Comparison of ENCODE assay signal across 21 mouse cellular contexts in the genomic region with DNA sequence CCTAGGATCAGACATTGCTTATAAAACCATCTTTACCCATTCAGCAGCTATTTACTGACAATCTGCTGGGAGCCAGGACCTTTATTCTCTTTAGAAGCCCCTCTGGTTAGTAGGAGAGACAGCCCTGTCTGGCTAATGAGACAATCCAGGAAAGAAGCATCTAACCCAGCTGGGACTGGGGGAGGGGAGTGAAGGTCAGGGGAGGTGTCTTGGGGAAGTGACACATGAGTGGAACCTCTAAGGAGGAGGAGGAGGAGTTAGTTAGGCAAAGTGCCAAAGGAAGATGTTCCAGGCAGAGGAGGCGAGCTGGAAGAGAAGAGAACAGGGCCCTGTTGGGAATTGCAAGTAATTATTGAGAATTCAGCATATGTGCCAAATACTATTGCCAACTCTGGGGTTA. TPM values are rescaled to one million over a fixed set of nuclear protein-coding genes. Genes with fewer than 3 reads are reported as not detected.
DNase-seq lines count a peak whose midpoint lies in the region; ATAC-seq and TF ChIP-seq lines count a peak whose summit lies in the region.
"Had no signal": no experiment of that assay in that cellular context is flagged by ENCODE, and none has a peak within 500 bp of the region (broad histone marks: within the 10 kb centered on the region; RNA-seq: fewer than 3 reads in every experiment).

No protein-coding gene starts in this region.

- no peak for TF ChIP-seq CTCF in lung, adult 2 months (IDR thresholded peaks at IDR 0.05; ENCODE audit: insufficient read depth, low read length)

- peak; percentile 25 for DNase-seq in adrenal gland, postnatal 14 days
- DNase-seq in adrenal gland, adult 18-20 months (ENCODE audit: low spot score in 2 of 2) = no peak
- peak; percentile 18 for DNase-seq in kidney, postnatal 10 days
- peak; percentile 52 for DNase-seq in lung, postnatal 10 days
- no peak for DNase-seq in lung, adult 2 months
- peak; percentile 26 for DNase-seq in lung, postnatal 36 days
- no peak for DNase-seq in MN1 (ENCODE audit: low spot score)
- DNase-seq: adrenal gland, postnatal 10 days; cerebellum, adult 11 months; gastrocnemius, postnatal 36 days; heart, postnatal 14 days; kidney, adult 8-10 months; right cerebral cortex, adult 18-20 months had no signal

- no peaks in the 10 kb centered on the region for H3K9me3 ChIP-seq in kidney, embryonic 16.5 days (ENCODE audit: low read length)
- H3K9me3 ChIP-seq: embryonic facial prominence, embryonic 12.5 days; forebrain, embryonic 15.5 days; heart, embryonic 10.5 days; hindbrain, embryonic 13.5 days had no signal

- no peak overlapping the region for H3K9ac ChIP-seq in kidney, embryonic 16.5 days (replicated peaks; ENCODE audit: low read length)
- H3K9ac ChIP-seq: embryonic facial prominence, embryonic 12.5 days; forebrain, embryonic 15.5 days; hindbrain, embryonic 13.5 days; liver, embryonic 14.5 days had no signal

- WGBS in kidney, embryonic 16.5 days = 48% methylated on average over 1 of the region's 1 CpGs
- 68% methylated on average over 1 of the region's 1 CpGs for WGBS in lung, adult 2 months

- no peaks in the 10 kb centered on the region for H3K36me3 ChIP-seq in kidney, embryonic 16.5 days (ENCODE audit: insufficient read depth, low read length)
- H3K36me3 ChIP-seq: embryonic facial prominence, embryonic 12.5 days; forebrain, embryonic 15.5 days; heart, embryonic 10.5 days; hindbrain, embryonic 13.5 days had no signal

- H3K27ac ChIP-seq in kidney, embryonic 16.5 days (ENCODE audit: low read length) = no peak overlapping the region
- H3K27ac ChIP-seq: embryonic facial prominence, embryonic 12.5 days; forebrain, embryonic 15.5 days; heart, embryonic 10.5 days; hindbrain, embryonic 13.5 days; liver, embryonic 14.5 days; stomach, postnatal 0 days had no signal

- H3K4me2 ChIP-seq in kidney, embryonic 16.5 days (replicated peaks; ENCODE audit: low read depth, low read length) = no peak overlapping the region
- H3K4me2 ChIP-seq: embryonic facial prominence, embryonic 12.5 days; forebrain, embryonic 15.5 days; hindbrain, embryonic 13.5 days had no signal

- no peak overlapping the region for H3K4me3 ChIP-seq in kidney, embryonic 16.5 days (ENCODE audit: low read length)
- no peak overlapping the region for H3K4me3 ChIP-seq in lung, adult 2 months (replicated peaks; ENCODE audit: extremely low read depth, low read depth, low read length)
- H3K4me3 ChIP-seq: embryonic facial prominence, embryonic 12.5 days; forebrain, embryonic 15.5 days; heart, embryonic 10.5 days; hindbrain, embryonic 13.5 days had no signal

- TF ChIP-seq POLR2A in lung, adult 2 months (IDR thresholded peaks at IDR 0.05; ENCODE audit: borderline replicate concordance, extremely low read depth, low read depth, low read length) = no peak

- no peak for ATAC-seq in kidney, embryonic 16.5 days (ENCODE audit: low FRiP score, low TSS enrichment)
- ATAC-seq: forebrain, embryonic 15.5 days; inflammation-experienced regulatory T-cells, adult 6 months had no signal

- H3K27me3 ChIP-seq in kidney, embryonic 16.5 days (ENCODE audit: insufficient read depth, low read length) = no peaks in the 10 kb centered on the region
- H3K27me3 ChIP-seq: embryonic facial prominence, embryonic 12.5 days; forebrain, embryonic 15.5 days; hindbrain, embryonic 13.5 days had no signal

- H3K4me1 ChIP-seq in kidney, embryonic 16.5 days (ENCODE audit: insufficient read depth, low read length) = 0 out of 2 replicates have a peak, but pooled peaks cover 3% of the 10 kb centered on the region
- no peaks in the 10 kb centered on the region for H3K4me1 ChIP-seq in lung, adult 2 months (ENCODE audit: control insufficient read depth, insufficient read depth, low read length)
- H3K4me1 ChIP-seq: embryonic facial prominence, embryonic 12.5 days had no signal

RNA-seq across cellular contexts. Expression of a gene that starts 25.1 kb away (rescaled TPM):
- 11.3 and 13.1 TPM in 2 replicates for total RNA-seq in adrenal gland, postnatal 14 days (2021)
- 10 to 100 TPM; 20.5 to 24.8 TPM for total RNA-seq in adrenal gland, adult 18-20 months (2021)
- 3.9 and 4.1 TPM in 2 replicates for polyA plus RNA-seq in kidney, embryonic 16.5 days (2015; fragmentation: Nextera tagmentation; extraction: Ambion mirVana)
- 6.4 and 6.5 TPM in 2 replicates for polyA plus RNA-seq in lung, adult 2 months (2012; rRNA removed)

RNA-seq across cellular contexts. Expression of a gene that starts 26.9 kb away (rescaled TPM):
- total RNA-seq in adrenal gland, postnatal 14 days (2021) = 11.2 and 12.6 TPM in 2 replicates
- total RNA-seq in adrenal gland, adult 18-20 months (2021) = 1 to 10 TPM; 2.9 to 6.5 TPM
- polyA plus RNA-seq in kidney, embryonic 16.5 days (2015; fragmentation: Nextera tagmentation; extraction: Ambion mirVana) = 4.0 TPM in 2 replicates
- 1.7 and 2.0 TPM in 2 replicates for polyA plus RNA-seq in lung, adult 2 months (2012; rRNA removed)

Comparison
In these comparisons a context has a peak if more than half of its experiments do, and no peak if none do; other contexts are left out.
1. DNase-seq: peak in adrenal gland, postnatal 14 days (single experiment), kidney, postnatal 10 days (single experiment), lung, postnatal 10 days (single experiment) and lung, postnatal 36 days (single experiment); none in adrenal gland, adult 18-20 months (0 of 2), lung, adult 2 months (single experiment) and MN1 (single experiment).